Mouse (Mus musculus) limb, embryonic 14.5 days (tissue): ENCODE data around the gene Tsfm. TPM values are rescaled to one million over a fixed set of nuclear protein-coding genes. Genes with fewer than 3 reads are reported as not detected.
"Not testable (repeated sequence)": the region's sequence is repeated elsewhere in the genome, so short reads cannot be mapped to it uniquely, and the experiment has no call there.

ENCODE experiments used
- ATAC-seq: fragments of 200-750 bp; cut with Nextera tagmentation; 2 replicates; pipeline ENCODE4 v1.8.0; 2017; ENCODE audit warnings: low read depth, moderate number of reproducible peaks, moderate TSS enrichment; ENCODE audit not compliant: low FRiP score
- DNase-seq: peaks from one replicate; pipeline ENCODE4 v3.0.0-alpha.2; 2015; ENCODE audit warnings: low spot score
- H3K27ac ChIP-seq: fragments of 300-500 bp; sonication (generic); replicated peaks from 2 replicates; pipeline ENCODE4 v1.5.1; 2014; ENCODE audit warnings: low read depth, mild to moderate bottlenecking, low read length, moderate library complexity, mixed read lengths
- H3K27me3 ChIP-seq: fragments of 300-500 bp; sonication (generic); 2 replicates; pipeline ENCODE4 v1.6.1; 2014; ENCODE audit warnings: low read length, mixed read lengths; ENCODE audit not compliant: control insufficient read depth, insufficient read depth
- H3K36me3 ChIP-seq: fragments of 300-500 bp; sonication (generic); 2 replicates; pipeline ENCODE4 v1.6.1; 2014; ENCODE audit warnings: mild to moderate bottlenecking, low read length, moderate library complexity, mixed read lengths; ENCODE audit not compliant: control insufficient read depth, insufficient read depth
- H3K4me1 ChIP-seq: fragments of 300-500 bp; sonication (generic); 2 replicates; pipeline ENCODE4 v1.6.1; 2014; ENCODE audit warnings: antibody characterized with exemption, low read length, mixed read lengths; ENCODE audit not compliant: control insufficient read depth, insufficient read depth
- H3K4me2 ChIP-seq: fragments of 300-500 bp; sonication (generic); replicated peaks from 2 replicates; pipeline ENCODE4 v1.6.1; 2014; ENCODE audit warnings: low read depth, mild to moderate bottlenecking, low read length, moderate library complexity; ENCODE audit not compliant: severe bottlenecking
- H3K4me3 ChIP-seq: fragments of 300-500 bp; sonication (generic); replicated peaks from 2 replicates; pipeline ENCODE4 v1.5.1; 2014; ENCODE audit warnings: low read length
- H3K9ac ChIP-seq: fragments of 300-500 bp; sonication (generic); 2 replicates; pipeline ENCODE4 v1.6.1; 2014; ENCODE audit warnings: mild to moderate bottlenecking, low read depth, low read length, moderate library complexity; ENCODE audit not compliant: severe bottlenecking
- H3K9me3 ChIP-seq: fragments of 300-500 bp; sonication (generic); 2 replicates; pipeline ENCODE4 v1.6.1; 2016; ENCODE audit warnings: low read length; ENCODE audit not compliant: control insufficient read depth
- POLR2A ChIP-seq: fragments of 200-500 bp; IDR thresholded peaks from 2 replicates; pipeline ENCODE4 v1.8.0; 2012; ENCODE audit warnings: inconsistent platforms, mild to moderate bottlenecking, moderate library complexity, borderline replicate concordance; ENCODE audit not compliant: insufficient read depth, insufficient read length; ENCODE audit errors: extremely low read depth
- WGBS: fragments of 180-500 bp; shearing (Covaris S2); extraction: QIAGEN DNeasy Blood & Tissue Kit; methylation state at CpG from one replicate; pipeline ENCODE4 v1.1.7; 2014; 5-methylcytosine and 5-hydroxymethylcytosine counted together
- polyA plus RNA-seq, 2 experiments: library from polyadenylated mRNA; depleted of rRNA in 1 of 2; stranded (reverse) in 1 of 2; unstranded in 1 of 2; fragments of >200 nt; fragmentation: Nextera tagmentation in 1 of 2; extraction: Ambion mirVana in 1 of 2; gene quantifications; 2 replicates each; pipeline versions ENCODE4 v1.2.1 to v1.2.3; 2012 to 2014

Tsfm gene
- polyA plus RNA-seq, 2 experiments = 55.8 to 65.2 TPM

GRCm38 (mm10) chr10:127077515-127077914 is 46.9 kb upstream of the Tsfm start:
- TF ChIP-seq POLR2A = no peak
- H3K27me3 ChIP-seq = peaks cover 59% of the 10 kb centered on the region

GRCm38 (mm10) chr10:127076082-127076481 is 45.4 kb upstream of the Tsfm start:
- peaks cover 50% of the 10 kb centered on the region for H3K27me3 ChIP-seq
- WGBS = 35% methylated on average over 4 of the region's 4 CpGs

More at GRCm38 (mm10) chr10:127077515-127077914, 46.9 kb upstream of the Tsfm start:
- DNase-seq (no peak), ATAC-seq (no peak)
- 4% methylated on average over 10 of the region's 10 CpGs for WGBS
- Histone ChIP-seq H3K27ac (no peak overlapping the region), H3K9ac (no peak overlapping the region), H3K9me3 (no peaks in the 10 kb centered on the region), H3K4me3 (no peak overlapping the region), H3K36me3 (no peaks in the 10 kb centered on the region), H3K4me2 (no peak overlapping the region), H3K4me1 (peaks cover 9% of the 10 kb centered on the region; the same call in 1 of the 2 replicates)

DNA sequence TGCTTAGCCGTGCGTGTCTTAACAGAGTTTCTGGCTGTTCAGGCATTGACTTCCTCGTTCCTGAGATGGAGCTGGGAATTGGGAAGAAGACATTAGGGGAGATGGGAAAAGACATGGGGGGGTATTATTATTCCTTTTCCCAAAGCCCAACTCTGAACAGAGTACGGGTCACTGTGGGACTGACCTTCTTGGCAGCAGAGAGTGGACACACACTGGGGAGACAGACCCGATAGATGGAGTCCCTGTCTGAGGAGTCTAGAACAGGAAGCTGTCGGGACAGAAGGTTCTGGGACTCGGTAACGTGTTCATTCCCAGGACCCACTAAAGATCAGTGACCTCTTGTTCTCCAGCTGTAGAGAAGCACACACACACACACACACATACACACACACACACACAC is 45.0 kb upstream of the Tsfm start:
- Histone ChIP-seq H3K4me1 (peaks cover 15% of the 10 kb centered on the region; the same call in 1 of the 2 replicates), H3K27ac (no peak overlapping the region), H3K27me3 (peaks cover 46% of the 10 kb centered on the region), H3K9me3 (no peaks in the 10 kb centered on the region), H3K9ac (no peak overlapping the region), H3K36me3 (no peaks in the 10 kb centered on the region), H3K4me3 (no peak overlapping the region), H3K4me2 (no peak overlapping the region)
- DNase-seq = no peak
- 65% methylated on average over 8 of the region's 8 CpGs for WGBS
- no peak for TF ChIP-seq POLR2A
- ATAC-seq = no peak

More at GRCm38 (mm10) chr10:127076082-127076481, 45.4 kb upstream of the Tsfm start:
- DNase-seq (no peak), ATAC-seq (no peak)
- Histone ChIP-seq H3K4me2 (no peak overlapping the region), H3K36me3 (no peaks in the 10 kb centered on the region), H3K27ac (no peak overlapping the region), H3K9ac (no peak overlapping the region), H3K4me3 (no peak overlapping the region), H3K4me1 (peaks cover 11% of the 10 kb centered on the region; the same call in 1 of the 2 replicates), H3K9me3 (no peaks in the 10 kb centered on the region)
- no peak for TF ChIP-seq POLR2A

- peaks cover 15% of the 10 kb centered on the region; the same call in 1 of the 2 replicates for H3K4me1 ChIP-seq
- WGBS = 60% methylated on average over 9 of the region's 9 CpGs
- no peak for ATAC-seq
- no peak within 1 kb of the TSS for H3K4me3 ChIP-seq
- H3K27ac ChIP-seq = no peak within 1 kb of the TSS
- no peak within 1 kb of the TSS for H3K4me2 ChIP-seq
- no peak for DNase-seq
- peaks cover 40% of the 10 kb centered on the region for H3K27me3 ChIP-seq
- no peaks in the 10 kb centered on the region for H3K9me3 ChIP-seq
- no peak within 1 kb of the TSS for H3K9ac ChIP-seq
- H3K36me3 ChIP-seq = no peaks in the 10 kb centered on the region
- no peak for TF ChIP-seq POLR2A
Observed at GRCm38 (mm10) chr10:127075080-127075479, 44.4 kb upstream of the Tsfm start, which contains the start of gene Agap2. Agap2 (plus strand) TSS chr10:127075284.

- no peak for DNase-seq
- no peak overlapping the region for H3K9ac ChIP-seq
- no peak overlapping the region for H3K4me3 ChIP-seq
- peaks cover 29% of the 10 kb centered on the region for H3K27me3 ChIP-seq
- peaks cover 12% of the 10 kb centered on the region; the same call in 1 of the 2 replicates for H3K4me1 ChIP-seq
- H3K4me2 ChIP-seq = no peak overlapping the region
- no peaks in the 10 kb centered on the region for H3K36me3 ChIP-seq
- 84% methylated on average over 1 of the region's 1 CpGs for WGBS
- no peak for TF ChIP-seq POLR2A
- no peaks in the 10 kb centered on the region for H3K9me3 ChIP-seq
- H3K27ac ChIP-seq = no peak overlapping the region
- no peak for ATAC-seq
Observed at GRCm38 (mm10) chr10:127073981-127074380, 43.3 kb upstream of the Tsfm start.

DNA sequence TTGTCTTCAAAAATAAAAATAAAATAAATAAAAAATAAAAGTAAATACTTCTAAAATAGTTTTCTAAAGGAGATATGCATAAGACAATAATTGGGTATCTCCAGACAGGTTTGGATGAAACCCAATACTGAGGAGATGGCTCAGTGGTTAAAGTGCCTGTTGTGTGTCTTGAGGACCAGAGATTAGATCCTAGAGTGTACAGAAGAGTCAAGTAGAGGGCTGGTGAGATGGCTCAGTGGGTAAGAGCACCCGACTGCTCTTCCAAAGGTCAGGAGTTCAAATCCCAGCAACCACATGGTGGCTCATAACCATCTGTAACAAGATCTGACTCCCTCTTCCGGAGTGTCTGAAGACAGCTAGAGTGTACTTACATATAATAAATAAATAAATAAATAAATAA is 42.3 kb upstream of the Tsfm start:
- not testable (repeated sequence) for H3K4me3 ChIP-seq, H3K9me3 ChIP-seq, H3K4me2 ChIP-seq, ATAC-seq, H3K9ac ChIP-seq, H3K27ac ChIP-seq, H3K36me3 ChIP-seq, DNase-seq
- Histone ChIP-seq H3K27me3 (peaks cover 20% of the 10 kb centered on the region), H3K4me1 (peaks cover 16% of the 10 kb centered on the region; the same call in 1 of the 2 replicates)
- 84% methylated on average over 2 of the region's 2 CpGs for WGBS

DNA sequence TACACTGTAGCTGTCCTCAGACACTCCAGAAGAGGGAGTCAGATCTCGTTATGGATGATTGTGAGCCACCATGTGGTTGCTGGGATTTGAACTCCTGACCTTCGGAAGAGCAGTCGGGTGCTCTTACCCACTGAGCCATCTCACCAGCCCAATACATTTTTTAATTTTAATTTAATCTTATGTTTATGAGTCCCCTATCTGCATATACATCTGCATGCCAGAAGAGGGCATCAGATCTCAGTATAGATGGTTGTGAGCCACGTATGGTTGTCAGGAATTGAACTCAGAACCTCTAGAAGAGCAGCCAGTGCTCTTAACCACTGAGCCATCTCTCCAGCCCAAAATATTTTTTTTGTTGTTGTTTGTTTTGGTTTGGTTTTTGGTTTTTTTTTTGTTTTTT is 41.6 kb upstream of the Tsfm start:
- 88% methylated on average over 4 of the region's 4 CpGs for WGBS
- peaks cover 16% of the 10 kb centered on the region; the same call in 1 of the 2 replicates for H3K4me1 ChIP-seq
- ATAC-seq, H3K9me3 ChIP-seq, H3K4me2 ChIP-seq, H3K4me3 ChIP-seq, DNase-seq, H3K9ac ChIP-seq, H3K27ac ChIP-seq: not testable (repeated sequence)
- peaks cover 13% of the 10 kb centered on the region; the same call in 1 of the 2 replicates for H3K27me3 ChIP-seq
- H3K36me3 ChIP-seq = peaks cover 14% of the 10 kb centered on the region
